Mouse (Mus musculus) thymus, adult 2 months (tissue): ENCODE data around the gene Tfcp2.

Experiments
- CTCF ChIP-seq: fragments of 200-500 bp; IDR thresholded peaks from 2 replicates; pipeline ENCODE4 v1.5.1; 2012; ENCODE audit warnings: mild to moderate bottlenecking, control low read depth, low read length, moderate library complexity, borderline replicate concordance; ENCODE audit not compliant: control insufficient read depth, poor library complexity, insufficient read depth; ENCODE audit errors: extremely low read depth
- POLR2A ChIP-seq: fragments of 200-500 bp; IDR thresholded peaks from 2 replicates; pipeline ENCODE4 v1.6.1; 2012; ENCODE audit warnings: mild to moderate bottlenecking, low read length, control low read depth, moderate library complexity; ENCODE audit not compliant: control insufficient read depth, poor library complexity, insufficient read depth; ENCODE audit errors: extremely low read depth

DNA sequence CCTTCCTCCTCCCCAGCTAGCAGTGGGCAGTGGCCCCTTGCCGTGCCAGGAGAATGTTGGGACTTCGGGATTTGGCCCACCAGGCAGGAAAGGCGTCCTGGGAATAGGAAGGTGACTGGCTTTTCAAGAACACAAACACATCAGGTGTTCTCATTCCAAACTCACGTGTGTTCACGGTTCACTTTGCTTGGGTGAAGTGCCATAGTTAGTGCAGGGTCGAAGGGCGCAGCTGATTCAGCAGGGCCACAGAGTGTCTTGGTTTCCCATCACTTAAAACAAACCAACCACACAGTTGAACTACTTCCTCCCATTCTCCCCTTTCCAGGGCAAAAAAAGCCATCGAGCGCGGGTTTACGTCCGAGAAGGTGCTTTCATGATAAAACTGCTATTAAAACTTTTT lies 23.6 kb upstream of the Tfcp2 start:
- TF ChIP-seq CTCF (no peak), POLR2A (no peak)
